Mouse (Mus musculus) skeletal muscle tissue, postnatal 0 days (tissue): ENCODE data around the gene Msh3. TPM values are rescaled to one million over a fixed set of nuclear protein-coding genes. Genes with fewer than 3 reads are reported as not detected.

Source experiments
- polyA plus RNA-seq: library from polyadenylated mRNA; unstranded; fragments of >200 nt; fragmentation: Nextera tagmentation; extraction: Ambion mirVana; gene quantifications from 2 replicates; pipeline ENCODE4 v1.2.1, GENCODE M21; 2015

Msh3 gene
- polyA plus RNA-seq: 9.2 and 9.5 TPM in 2 replicates

DNA sequence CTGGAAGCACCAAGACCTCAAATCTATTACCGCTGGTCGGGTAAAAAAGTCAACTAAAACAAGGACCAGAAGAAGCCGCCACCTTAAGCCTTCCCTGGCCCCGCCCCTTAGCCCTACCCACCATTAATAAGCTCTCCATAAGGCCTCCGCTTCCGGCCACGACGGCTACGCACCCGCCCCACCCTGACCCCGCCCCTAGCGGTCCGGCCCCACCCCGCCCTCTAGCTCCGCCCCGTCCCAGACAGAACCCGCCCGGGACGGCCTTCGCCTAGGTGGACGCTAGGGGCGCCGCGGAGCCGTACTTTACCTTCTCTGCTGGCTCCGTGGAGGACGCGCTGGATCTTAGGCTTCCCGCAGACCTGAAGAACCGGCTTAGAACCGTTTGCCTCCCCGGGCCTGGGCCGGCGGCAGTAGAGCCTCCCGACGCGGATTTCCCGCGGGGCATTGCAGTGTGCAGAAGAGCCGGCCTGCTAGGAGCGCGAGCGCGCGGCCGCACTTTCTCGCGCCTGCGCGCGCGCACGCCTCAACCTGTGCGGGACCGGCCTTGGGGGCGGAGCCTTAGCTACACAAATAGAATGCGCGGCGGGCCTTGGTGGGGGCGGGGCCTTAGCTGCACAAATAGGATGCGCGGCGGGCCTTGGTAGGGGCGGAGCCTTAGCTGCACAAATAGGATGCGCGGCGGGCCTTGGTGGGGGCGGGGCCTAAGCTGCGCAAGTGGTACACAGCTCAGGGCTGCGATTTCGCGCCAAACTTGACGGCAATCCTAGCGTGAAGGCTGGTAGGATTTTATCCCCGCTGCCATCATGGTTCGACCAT is at the start of gene Msh3, which contains the start of gene Dhfr:
Msh3 (minus strand) TSS at position 548 of the 816 bp plus-strand sequence.
Dhfr (plus strand) TSS at position 271 of the 816 bp plus-strand sequence.

DNA sequence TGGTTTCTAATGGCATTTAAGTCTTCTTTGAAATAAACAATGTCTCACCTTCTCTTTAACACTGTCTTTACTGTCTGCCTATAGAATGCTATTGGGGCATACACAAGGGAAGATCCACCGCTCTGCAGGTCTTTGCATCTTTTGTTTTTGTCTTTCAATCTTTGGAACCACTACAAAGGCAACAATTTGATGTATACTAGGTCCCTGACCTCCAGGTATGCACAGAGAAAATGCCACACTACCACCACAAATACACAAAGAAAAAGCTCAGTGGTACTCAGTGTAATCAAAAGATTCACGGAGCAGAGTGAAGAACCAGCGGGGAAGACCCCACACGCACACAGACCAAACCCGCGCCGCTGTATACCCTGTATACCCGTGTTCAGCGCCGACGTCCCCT is 49.1 kb downstream of the Msh3 start, which contains the start of gene Gm20379:
Gm20379 (plus strand) TSS at position 301 of the 400 bp plus-strand sequence.

Other genes starting within 250 kb of the Msh3 start
- 0.09 and 0.22 TPM in 2 replicates for gene Rasgrf2, start 223.3 kb downstream of the Msh3 start, polyA plus RNA-seq
- 0.39 and 0.44 TPM in 2 replicates for gene Gm20379, start 49.0 kb downstream of the Msh3 start, polyA plus RNA-seq
- gene Dhfr, start 277 bp downstream of the Msh3 start, polyA plus RNA-seq: 3.3 and 4.1 TPM in 2 replicates
- gene Ankrd34b, start 70.9 kb upstream of the Msh3 start, polyA plus RNA-seq: 0.04 TPM in 1 of 2 replicates, not detected in the other
- 0.21 and 0.33 TPM in 2 replicates for gene Fam151b, start 129.0 kb upstream of the Msh3 start, polyA plus RNA-seq
- 5.3 and 5.9 TPM in 2 replicates for gene Zfyve16, start 175.9 kb upstream of the Msh3 start, polyA plus RNA-seq
- not detected in 2 replicates for gene Spz1, start 221.2 kb upstream of the Msh3 start, polyA plus RNA-seq